Mouse (Mus musculus) kidney, adult 18-20 months (tissue): Measurements from ENCODE around the gene Plekha7.

Source experiments
- DNase-seq: peaks from one replicate; pipeline ENCODE4 v3.0.0; 2021

The Plekha7 gene

DNA sequence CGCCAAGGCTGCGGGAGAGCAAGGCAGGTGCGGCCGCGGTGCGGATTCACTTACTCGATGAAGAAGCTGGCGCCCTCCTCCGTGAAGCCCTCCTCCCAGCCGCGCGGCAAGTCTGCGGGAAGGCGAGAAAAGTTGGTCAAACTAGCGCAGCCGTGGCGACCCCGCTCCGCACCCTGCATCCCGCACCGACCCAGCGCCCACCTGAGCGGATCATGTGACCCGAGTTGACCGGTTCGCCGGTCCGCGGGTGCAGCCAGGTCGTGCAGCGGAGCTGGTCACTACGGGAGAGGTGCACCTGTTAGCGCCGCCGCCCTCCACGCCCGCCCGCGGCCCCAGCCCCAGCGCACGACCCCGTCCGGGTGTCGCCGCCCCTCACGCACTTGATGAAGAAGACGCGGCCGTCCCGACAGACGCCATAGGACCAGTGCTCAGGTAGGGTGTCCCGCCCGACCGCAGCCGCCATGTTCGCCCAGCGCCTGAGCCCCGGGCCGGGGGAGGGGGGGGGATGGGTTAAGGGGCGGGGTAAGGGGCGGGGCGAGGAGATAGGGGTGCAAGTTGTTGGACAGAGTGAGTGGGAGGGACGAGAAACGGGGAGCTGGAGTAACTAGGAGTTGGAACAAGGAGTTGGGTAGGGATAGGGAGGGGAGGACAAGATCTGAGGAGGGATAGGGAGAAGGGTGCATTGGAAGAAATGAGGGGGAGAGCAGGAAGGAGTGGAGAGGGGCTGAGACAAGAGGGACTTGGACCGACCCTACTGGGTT, at the start of gene Plekha7:
Plekha7 (minus strand) TSS at position 506 of the 761 bp plus-strand sequence.
- peak; percentile 82 for DNase-seq

DNA sequence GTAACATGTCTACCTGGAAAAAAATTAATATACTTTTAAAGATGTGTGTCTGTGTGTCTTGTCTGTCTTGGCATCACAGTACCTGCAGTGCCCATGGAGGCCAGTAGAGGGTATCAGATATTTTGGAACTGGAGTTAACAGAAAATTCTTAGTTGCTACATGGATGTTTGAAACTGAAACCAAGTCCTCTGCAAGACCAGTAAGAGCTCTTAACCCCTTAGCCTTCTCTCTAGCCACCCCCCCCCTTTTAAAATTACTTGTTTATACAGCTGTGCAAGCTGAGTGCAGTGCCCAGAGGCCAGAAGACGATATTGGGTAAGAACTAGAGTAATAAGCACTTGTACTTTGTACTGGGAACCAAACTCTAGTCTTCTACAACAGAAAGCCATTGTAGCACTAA, 28.1 kb upstream of the Plekha7 start:
- DNase-seq: peak; percentile 70

DNA sequence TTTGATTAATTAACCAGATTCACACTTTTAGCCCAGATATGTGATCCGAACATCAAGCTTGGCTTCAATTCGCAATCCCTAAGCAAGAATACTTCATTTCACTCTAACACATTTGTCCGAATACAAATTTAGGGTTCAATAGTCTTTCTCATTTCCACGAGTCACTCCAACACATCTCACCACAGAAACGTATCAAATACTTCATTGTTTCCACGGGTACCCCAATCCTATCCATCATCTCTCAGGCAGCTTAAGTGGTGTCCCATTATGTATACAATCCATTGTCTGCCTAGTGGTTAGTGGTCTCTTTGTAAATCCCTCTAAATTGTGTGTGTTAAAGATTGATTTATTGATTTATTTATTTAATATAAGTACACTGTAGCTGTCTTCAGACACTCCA, 27.0 kb upstream of the Plekha7 start:
- DNase-seq: no peak

DNA sequence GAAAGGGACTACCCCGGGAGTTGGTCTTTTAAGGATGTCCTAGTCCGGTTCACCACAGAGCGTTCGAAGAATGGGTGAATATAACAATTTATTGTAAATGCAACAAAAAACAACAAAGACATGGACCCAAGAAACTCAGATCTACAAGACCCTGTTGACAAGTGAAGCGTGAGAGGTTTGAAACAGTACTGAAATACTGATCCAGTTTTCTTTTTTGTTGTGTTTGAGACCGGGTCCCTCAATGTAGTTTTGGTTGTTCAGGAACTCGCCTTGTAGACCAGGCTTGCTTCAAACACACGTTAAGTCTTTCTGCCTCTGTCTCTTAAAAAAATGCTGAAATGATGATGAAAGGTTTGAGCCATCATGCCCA, 26.5 kb upstream of the Plekha7 start:
- DNase-seq: no peak

DNA sequence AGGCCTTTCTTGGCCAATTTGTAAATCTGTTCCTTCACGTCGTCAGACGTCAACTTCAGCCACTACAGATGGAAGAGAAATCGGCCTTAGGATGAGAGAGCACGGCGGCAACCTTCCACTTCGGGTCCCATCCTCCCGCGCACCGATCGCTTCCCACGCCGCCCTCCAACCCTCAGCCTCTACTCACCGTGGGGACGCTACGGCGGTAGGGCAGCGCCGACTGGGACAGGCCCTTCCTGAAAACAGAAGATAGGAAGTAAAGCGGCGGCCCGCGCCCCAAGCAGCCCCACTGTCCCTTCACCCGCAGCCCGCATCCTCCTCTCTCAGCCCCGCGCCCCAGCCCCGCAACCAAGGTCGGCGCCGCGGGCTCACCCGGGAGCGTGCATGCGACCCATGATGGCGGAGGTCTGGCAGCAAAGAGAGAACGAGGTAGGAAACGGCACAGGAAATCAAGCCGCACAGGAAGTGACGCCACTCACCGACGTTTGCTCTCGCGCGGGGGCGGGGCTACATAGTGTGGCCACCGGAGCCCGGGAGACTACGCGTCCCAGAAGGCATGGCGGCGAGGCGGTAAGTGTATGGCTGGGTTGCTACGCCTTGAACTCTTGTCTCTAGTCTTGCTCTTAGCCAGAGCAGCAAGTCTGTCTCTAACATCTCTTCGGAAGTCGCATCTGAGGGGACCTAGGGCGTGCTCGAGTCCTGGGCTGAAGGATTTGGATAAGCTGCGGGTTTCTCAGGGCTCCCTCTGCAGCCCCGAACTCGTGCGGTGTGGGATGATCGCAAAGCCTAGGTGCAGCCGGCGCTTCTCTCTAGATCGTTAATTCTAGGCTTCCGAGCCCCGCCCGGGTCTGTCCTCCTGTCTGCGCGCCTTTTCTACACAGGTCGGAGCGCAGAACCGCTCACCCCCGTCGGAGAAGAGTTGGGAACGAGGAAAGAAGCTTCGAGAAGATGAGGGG, 25.8 kb upstream of the Plekha7 start, which contains the start of gene Rps13:
Rps13 (minus strand) TSS at position 483 of the 956 bp plus-strand sequence.
- DNase-seq: peak; percentile 98

DNA sequence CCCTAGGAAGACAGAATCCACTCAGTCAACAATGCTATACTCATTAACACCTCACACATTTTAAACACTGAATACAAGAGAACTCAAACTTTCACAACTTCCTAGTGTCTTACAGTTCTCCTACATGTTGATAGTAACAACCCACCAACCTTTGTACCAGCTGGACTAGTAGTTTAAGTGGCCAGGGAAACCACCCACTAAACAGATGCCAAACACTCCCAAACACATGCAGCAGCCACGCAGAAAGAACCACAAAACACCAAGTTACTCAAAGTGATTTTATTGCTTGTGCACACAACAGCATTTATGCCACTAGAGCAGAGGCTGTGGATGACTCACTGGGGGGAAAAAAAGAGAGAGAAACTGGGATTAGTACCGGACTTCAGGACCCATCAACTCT, 23.1 kb upstream of the Plekha7 start:
- no peak for DNase-seq

DNA sequence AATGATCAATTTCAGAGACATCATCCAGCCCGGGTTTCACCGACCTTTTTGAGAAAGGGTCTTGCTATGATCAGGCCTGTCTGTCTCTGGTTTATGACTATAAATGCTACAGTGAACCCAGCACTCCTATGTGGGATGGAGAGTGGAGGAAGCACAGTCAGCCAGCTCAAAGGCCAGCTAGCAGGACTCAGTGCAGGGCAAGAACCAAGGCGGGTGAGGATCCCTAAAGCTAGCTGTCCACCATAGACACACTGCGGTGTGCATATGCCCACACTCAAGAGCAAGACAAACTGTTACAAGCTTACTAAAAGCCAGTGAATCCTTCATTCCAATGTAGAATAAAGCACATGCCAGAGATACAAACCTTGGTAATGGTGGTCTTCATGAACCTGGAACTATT, 21.7 kb upstream of the Plekha7 start:
- DNase-seq: no peak

DNA sequence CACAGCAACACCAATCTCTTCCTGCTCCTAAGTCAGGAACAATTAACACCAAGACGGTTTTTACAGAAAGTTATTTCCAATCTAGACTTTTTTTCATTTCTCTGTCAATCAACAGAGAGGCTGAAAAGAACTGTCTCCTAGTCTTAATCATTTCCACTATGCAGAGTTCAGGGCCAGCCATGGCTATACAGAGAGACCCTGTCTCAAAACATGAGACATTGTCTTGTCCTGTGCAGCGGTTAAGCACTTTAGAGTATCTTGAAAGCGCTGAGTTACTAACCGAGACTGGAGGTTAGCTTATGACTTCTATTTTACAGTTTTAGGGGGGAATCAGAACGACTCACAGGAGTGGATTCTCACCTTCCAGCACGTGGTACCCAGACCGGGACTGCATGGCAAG, 20.6 kb upstream of the Plekha7 start:
- no peak for DNase-seq

DNA sequence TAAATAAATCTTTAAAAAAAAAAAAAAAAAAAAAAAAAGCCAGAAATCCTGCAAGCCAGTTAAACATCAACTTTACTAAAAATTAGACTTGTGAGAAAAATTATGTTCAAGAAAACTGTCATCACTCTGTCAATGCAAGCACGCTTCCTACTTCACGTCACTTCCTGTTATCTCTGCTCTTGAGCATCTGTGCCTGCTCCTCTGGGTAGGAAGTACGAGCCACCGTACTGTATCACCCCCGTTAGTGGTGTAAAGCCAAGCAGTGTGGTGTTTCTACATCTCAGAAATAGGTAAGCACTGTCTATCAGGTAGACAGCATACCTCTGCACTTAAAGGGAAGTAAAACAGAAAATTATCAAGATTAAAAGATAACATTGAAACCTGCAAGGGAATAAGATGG, 19.7 kb upstream of the Plekha7 start:
- DNase-seq: no peak

DNA sequence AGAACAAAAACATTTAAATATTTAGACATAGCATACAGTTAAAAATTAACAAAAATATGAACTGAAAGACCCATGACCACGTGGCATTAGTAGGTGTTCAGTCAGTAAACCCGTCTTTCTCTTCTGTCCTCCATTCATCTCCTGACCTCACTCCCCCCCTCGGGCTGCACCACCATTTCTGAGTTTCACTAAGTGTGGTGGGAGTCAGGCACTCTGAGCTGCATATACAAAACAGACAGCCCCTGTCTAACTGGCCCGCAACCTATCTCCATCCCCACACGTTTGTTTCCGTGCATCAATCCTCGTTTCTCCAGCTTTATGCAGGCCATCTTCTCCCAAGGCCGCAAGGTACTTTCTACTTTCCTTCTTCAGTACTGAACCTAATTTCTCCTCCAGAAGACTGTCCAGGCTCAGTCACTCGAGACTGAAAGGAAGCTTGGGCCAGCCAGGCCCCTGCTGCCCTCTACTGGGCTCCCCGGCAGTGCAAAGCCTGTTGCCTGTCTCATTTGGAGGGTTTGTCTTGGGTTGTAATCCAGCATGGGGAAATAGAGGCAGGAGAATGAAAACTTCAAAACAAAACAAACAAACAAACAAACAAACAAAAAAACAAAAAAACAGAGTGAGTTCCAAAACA, 15.3 kb upstream of the Plekha7 start:
- DNase-seq: peak; percentile 82

DNA sequence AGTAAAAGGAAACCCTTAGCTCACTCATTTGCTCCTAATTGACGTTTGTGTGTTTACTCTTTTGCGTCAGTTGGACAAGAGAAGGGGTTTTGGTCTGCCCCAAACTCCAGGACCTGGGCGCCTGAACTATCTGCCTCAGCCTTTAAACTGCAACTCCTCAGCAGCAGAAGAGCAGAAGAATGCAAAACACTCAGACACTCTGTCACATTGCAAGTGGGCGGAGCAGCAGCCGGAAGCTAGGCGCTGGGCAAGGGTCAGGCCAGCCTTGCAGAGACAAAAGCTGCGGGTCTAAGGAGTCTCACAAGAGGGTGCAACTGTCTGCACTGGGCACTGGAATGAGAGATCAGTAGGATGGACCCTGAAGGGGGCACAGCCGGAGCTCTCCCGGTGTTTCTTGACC, 1.3 kb upstream of the Plekha7 start:
- peak; percentile 83 for DNase-seq

DNA sequence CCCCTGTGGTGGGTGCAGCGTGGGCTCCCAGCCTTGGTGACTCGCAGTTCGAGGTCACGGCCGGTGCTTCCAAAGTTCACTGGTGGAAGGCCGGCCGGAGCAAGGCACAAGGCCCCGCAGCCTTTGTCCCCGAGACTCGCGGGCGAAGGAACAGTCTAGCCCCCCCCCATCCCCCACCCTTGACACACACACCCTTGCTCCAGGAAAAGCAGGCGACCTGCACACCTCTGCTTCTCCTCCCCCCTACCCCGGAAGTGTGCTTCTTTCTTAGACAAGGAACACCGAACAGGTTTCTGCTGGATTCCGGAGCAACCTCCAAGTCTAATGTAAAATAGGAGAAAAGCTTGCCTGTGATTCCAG, 436 bp upstream of the Plekha7 start:
- DNase-seq: peak; percentile 78

DNA sequence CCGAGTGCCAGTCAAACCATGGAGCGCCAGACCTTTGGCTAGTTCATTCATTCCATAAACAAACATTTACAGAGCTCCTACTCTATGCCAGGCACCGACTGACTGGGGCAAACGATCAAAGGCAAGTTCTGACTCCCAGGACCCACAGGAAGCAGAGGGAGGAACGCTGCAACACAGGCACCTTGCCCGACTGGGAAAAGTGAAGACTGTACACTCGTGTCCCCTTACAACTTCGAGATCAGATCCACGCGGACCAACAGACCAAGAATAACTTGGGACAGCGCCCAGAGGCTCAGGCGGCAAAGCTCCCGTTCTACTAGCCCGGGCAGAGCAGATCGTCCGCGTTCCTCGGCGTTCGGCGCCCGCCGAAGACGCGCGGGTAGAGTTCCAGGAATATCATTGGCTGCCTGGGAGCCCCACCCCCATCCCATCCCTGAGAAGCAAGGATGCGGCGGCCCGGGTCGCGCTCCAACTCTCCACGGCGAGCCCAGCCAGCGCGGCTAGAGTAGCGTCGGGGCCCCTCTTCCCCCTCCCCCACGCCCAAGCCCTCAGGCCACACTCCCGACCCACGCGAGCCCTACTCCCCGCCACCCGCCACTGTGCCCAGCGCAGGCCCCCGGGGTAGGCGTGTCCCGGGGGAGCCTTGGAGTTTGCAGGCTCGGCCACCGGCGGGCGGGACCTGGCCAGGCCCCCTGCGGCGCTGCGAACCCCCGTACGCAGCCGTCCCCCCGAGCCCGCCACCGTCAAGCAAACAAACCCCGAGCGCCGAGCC, 891 bp downstream of the Plekha7 start:
- peak; percentile 89 for DNase-seq

DNA sequence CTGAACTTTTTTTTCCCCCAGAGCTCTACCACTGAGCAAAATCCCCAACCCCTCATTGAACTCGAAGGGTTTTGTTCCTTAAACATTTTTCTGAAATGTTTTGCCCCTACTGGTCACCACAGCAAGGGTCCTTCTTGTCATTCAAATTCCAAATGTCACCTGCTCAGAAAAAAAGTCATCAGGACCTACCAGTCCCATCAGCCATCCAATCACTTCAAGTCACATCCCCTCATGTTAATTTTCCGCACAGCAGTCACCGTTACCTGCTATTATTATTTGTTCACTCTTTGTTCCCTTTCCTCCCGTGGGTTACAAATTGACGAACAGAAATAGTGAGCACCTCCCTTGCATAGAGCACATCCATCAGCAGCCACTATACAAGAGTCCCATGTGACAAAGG, 1.6 kb downstream of the Plekha7 start:
- no peak for DNase-seq

DNA sequence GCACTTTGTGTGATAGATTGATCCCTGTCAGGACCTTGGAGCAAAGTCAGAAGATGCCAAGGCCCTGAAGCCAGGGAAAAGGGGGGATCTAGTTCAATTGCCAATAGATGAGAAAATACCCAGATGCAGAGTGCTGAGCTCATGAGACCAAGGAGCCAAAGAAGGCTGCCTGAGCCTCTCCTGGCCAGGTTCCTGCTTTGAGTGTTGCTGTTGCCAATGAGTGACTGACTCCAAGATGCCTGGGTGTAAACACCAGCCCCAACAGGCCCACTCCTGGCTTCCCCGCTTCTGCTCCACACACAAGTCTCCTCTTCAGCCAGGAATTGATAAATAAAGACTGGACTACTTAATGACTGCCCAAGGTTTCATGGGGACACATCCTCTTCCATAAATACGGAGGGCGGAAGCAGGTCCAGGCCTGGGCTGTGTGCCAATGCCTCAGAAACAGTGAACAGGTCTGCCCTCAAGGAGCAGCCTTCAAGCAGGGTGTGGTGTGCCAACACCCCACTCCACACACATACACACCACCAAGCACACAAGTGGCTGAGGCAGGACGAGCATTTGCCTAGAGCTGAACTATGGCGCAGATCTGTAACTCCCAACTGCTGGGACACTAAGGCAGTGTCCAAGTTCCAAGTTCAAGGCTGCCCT, 6.4 kb downstream of the Plekha7 start:
- DNase-seq: no peak

DNA sequence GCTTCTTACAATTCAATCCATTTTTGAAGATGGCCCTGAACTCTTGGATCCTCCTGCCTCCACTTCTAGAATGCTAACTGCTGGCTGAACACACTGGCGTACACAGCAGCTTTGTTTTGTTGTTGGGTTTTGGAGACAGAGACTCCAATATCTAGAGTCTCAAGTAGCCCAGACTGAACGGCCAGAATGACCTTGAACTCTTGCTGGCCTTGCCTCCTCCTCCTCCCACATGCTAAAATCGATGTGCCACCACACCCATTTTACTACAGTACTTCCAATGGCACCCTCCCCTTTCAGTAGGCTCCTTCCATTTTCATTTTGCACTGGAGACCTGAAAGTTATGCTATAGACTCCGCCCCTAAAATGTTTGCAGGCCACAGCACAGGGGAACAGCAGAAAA, 7.0 kb downstream of the Plekha7 start:
- no peak for DNase-seq

DNA sequence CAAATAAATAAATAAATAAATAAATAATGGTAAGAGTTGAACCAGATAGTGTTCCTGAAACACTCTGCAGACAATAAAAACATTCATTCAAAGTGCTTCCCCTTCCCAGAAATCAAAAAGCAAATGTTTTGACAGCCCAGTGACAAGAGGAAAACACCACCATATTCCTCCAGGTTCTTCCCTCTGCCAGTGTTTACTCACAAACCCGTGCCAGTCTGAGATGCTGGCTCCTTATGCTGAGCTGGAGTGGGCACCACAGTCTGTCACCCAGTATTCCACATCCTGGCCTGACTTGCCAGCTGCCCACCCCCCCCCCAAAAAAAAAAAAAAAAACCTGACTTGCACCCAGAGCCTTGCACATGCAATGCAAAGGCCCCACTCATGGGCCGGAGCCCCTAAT, 9.3 kb downstream of the Plekha7 start:
- no peak for DNase-seq

DNA sequence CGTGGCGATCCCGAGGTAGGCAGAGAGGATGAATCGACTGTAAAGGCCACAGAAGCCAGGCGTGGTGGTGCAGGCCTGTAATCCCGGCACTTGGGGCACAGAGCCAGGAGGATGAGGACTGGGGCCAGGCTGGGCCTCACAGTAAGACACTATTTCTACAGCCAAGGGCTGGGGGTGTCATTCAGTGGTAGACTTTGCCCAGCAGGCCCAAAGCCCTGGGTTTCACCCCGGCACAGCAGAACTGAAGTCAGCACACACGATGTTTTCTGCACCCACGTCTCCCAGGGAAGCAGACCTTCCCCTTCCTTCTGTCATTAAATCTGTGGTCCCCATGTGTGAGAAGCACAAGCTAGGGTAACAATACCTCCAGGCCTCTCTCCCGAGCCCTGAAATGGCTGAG, 9.8 kb downstream of the Plekha7 start:
- DNase-seq: peak; percentile 73

DNA sequence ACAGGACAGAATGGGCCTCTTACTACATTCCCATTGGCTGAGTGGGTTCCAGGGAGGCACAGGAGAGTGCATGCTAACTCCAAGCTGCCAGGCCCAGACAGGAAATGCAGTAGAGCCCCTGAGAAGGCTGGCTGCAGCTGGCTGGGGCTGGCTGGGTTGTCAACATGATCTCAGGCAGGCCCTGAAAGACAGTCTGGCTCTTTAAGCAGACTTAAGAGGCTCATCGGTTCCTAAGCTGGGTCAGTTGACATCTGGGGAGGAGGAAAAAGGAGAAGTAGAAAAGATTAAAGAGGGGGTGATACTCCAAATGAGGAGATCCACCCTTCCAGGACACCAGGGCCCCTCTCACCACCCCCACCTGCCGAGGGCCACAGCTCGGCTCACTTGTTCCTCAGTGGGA, 13.2 kb downstream of the Plekha7 start:
- peak; percentile 56 for DNase-seq

DNA sequence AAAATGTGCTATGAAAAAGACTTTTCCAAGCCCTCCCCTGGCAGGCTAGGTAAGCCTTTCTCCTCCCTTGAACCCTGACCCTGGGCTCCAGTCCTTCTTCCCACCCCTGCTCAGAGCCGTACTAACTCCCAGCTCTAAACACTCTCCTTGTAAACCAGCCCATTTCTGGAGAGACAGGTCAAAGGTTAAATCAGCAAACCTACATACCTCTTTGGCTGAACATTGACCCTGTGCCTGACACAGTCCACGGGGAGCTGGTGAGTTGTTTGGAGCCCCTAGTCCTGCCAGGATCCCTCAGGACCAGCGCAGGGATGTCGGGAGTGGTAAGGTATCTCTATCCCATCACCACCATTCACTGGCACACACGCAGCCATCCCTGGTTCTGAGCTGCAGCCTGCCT, 15.8 kb downstream of the Plekha7 start:
- no peak for DNase-seq

DNA sequence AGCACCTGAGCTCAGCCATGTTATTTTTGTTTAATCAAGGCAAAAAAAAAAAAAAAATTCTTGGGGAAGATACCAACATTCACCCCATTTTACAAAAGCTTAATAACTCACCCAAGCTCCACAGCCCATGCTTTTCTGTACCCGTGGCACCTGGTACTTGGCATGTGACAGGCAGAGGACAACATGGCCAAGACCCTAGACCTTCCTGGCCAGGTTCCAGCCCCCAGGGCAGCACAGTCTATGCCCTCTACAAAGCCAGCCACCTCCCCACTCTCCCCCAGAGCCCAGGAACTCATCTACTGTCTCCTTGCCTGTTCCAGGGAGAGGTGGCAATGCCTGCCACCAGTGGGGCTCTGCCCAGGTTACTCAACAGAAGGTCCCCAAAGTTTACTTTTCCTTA, 17.6 kb downstream of the Plekha7 start:
- DNase-seq: no peak

DNA sequence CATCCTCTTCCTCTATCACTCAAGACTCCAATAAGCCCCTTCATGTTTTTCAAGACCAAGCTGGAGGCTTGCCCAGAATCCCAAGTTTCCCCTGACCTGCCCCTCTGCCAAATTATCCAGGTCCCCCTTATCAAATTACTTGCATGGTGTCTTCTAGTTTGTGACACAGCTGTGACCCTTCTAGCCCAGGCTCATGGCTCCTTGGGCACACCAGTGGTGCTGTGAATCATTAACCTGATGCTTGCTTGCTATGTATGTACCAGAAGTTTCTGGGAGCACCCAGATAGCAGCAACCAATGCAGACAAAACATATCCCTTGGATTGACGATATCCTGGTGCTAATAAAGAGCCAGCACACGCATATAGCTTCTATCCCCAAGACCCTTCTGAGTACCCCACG, 19.2 kb downstream of the Plekha7 start:
- no peak for DNase-seq
